Mouse (Mus musculus) adrenal gland, postnatal 14 days (tissue): ENCODE results near the gene Olfr556. TPM values are rescaled to one million over a fixed set of nuclear protein-coding genes. Genes with fewer than 3 reads are reported as not detected.
"Not testable (repeated sequence)": the region's sequence is repeated elsewhere in the genome, so short reads cannot be mapped to it uniquely, and the experiment has no call there.

Experiments used
- DNase-seq: peaks from one replicate; pipeline ENCODE4 v3.0.0; 2021; ENCODE audit warnings: mixed read lengths
- long read RNA-seq, 2 experiments: library from polyadenylated mRNA; stranded (forward); transcript quantifications; one replicate each; pipeline ENCODE4 v2.0.0; 2021
- total RNA-seq: library from RNA; stranded (reverse); gene quantifications from 2 replicates; pipeline ENCODE4 v1.2.3, GENCODE M21; 2021

Gene Olfr556
- not detected in 2 replicates for total RNA-seq
- long read RNA-seq, experiment 1 = 0 reads
- long read RNA-seq, experiment 2 = 0 reads

DNA sequence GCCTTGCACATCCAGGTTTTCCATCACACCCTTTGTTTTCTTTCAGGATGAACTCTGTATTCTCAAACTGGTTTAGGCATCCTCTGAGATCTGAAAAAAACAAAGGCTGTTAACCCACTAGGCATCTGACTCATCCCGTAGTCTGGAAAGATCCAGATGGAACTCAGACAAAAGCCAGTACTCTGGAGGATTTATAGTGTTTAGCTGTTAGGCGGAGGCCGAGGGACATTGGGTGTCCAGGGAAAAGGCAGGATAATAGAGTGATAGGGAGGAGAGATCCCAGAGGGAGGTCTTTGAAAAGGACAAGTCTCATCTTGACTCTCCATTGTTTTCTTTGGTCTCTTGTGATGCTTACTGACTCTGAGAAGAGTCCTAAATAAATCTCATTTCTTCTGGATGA lies at the start of gene Olfr556:
Gene Olfr556, plus strand, starts transcription at position 301 of the 400 bp plus-strand sequence.
- DNase-seq = no peak

DNA sequence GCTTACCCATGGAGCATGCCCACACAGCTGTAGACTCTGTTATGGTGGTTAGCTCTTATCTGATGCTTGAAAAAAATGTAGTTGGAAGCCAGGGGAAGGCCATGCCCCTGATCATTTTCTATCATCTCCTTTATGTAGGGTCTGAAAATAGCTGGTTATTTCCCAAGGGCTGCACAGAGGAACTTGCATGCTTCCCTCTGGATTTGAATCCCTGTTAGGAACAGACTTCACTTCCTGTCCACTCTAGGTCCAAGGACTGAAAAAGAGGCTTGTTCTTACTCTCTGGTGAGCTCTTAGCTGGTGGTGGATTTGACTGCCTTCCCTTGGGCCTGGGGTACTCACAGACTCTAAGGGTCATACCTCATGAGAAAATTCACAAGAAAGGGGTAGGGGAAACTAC lies 46.6 kb upstream of the Olfr556 start, which contains the start of gene Olfr553:
Gene Olfr553, minus strand, starts transcription at position 101 of the 400 bp plus-strand sequence.
- DNase-seq = no peak

DNA sequence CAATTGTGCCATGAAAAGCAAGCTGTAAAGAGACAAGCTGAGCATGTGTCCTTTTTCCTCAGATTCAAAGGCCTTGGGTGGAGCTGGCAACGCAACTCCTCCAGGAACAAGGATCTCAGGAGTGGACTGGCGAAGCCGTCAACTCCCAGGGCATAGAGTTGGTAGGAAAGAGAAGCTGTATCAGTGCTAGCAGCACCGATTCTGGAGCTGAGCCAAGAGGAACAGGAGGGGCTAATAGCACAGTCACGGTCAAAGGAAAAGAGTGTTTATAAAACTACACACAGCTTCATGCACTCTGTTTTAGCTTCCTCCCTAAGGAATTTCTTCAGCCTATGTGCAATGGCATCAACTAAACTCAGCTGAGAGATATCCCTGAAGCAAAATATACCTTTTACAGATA lies 45.1 kb upstream of the Olfr556 start:
- DNase-seq = no peak

DNA sequence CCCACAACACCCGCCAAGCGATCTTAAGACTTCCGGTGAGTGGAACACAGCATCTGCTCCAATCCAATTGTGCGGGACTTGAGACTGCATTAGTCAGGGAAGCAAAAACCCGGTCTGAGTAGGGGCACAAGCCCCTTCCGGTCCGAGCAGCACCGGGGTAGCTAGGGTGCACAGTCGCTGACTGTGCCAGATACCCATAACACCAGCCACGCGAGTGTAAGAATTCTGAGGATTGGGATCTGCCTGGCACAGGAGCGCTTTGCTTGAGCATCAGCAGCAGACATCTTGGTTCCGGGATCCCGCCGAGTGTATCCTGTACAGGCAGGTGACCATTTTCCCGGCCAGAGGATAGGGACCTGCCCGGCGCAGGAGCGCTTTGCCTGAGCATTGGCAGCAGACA lies 44.3 kb upstream of the Olfr556 start:
- not testable (repeated sequence) for DNase-seq

DNA sequence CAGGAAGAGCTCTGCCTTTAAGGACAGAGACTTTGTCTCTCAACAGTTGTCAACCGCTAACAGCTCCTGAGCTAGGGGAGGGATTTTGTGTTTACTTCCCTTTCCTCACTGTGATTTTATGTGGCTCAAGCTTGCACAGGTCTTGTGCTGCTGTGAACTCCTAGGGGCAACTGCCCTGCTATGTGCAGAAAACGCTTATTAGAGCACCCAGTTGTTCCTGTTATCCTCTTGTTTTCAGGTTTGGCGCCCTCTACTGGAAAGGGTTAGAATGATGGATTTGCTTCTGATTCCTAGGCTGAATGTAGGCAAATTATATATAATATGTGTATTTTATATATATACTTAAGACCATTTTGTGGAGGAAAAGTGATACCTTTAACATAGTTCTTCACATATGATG lies 28.0 kb upstream of the Olfr556 start:
- DNase-seq = peak; percentile 72

DNA sequence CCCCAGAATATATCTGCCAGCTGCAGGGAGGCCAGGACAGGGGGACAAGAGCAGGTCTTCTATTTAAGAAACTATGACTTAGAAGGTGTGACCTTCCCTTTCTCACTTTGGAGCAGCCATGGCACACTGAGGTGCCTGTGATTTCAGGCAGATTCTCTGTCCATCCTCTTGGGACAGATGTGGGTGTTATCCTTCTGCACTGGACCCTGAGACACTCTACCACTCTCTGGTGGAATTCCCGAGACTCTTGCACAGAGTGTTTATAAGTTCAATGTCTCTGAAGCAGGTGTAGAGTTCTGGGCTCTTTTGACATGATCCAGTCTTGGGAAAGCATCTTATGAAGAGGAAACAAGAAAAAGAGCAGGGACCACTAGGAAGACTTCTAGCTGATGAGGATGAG lies 26.6 kb upstream of the Olfr556 start, which contains the start of gene Olfr554:
Gene Olfr554, plus strand, starts transcription at position 301 of the 400 bp plus-strand sequence.
- DNase-seq = no peak

DNA sequence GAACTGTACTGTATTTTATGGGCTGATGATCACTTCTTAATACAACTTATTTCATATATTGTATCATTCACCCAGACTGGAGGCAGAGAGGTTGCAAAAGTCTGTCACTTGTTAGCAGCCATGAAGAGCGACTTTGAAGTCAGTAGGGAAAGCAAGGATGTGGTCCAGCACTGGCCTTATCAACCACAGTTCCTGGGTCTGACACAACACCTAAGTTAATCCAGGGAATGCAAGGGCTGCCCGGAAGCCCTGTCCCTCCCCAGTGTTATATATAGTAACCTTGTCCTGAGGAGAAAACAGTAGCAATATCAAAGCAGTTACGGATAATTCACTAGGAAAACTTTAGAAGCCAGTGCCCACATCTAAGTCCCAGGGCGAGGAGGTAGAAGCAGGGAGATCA lies 19.8 kb upstream of the Olfr556 start:
- not testable (repeated sequence) for DNase-seq

DNA sequence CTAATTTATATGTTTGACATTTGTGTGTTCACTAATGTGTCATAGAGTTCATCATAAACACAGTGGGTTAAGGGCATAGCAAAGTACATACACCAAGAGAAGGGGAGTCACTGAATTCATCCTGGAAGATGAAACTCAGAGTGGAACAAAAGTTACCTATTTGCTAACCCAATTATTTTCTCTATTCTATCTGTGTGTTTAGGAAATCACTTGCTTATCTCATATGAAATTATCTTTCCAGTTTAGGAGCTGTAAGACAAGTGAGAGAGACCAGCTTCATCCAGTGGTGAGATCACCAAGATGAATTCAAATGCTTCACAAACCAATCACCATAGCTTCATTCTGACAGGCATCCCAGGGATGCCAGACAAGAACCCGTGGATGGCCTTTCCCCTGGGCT lies 6.2 kb upstream of the Olfr556 start, which contains the start of gene Olfr555:
Gene Olfr555, plus strand, starts transcription at position 301 of the 400 bp plus-strand sequence.
- DNase-seq = no peak

DNA sequence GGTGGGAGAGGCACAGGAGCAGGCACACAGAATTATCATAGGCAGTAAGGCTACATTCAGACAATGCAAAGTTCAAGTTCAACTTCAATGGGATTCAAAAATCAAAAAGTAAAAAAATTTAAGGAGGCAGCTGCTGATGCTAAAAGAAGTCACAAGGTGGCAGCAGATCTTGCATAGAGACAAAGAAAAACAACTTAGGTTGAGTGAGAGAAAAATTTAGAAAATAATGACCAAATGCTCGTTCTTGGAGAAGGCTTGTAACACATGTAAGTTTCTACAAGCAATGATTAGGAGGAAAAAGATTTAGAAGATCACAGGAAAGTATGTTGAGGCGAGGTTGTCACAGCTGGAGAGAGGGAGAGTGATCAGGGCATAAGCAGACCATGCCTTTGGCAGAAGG lies 679 bp downstream of the Olfr556 start:
- DNase-seq = peak; percentile 10

DNA sequence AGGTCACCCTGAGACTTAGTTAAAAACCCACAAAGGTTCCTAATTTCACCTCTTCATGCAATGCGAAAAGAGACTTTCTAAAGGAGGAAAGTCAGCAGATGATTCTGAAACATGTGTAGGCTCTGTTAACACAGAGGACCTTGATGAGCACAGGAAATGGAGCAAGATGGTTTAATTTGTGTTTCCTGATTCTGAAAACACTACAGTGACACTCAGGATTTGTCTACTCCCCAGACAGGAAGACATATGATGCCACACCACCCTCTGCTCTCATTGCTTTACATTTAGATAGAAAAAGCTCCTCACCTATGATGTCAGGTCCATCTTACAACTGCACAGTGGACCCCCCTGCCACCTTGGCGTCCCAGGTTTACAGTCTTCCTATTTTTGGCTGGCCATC lies 11.5 kb downstream of the Olfr556 start:
- no peak for DNase-seq

DNA sequence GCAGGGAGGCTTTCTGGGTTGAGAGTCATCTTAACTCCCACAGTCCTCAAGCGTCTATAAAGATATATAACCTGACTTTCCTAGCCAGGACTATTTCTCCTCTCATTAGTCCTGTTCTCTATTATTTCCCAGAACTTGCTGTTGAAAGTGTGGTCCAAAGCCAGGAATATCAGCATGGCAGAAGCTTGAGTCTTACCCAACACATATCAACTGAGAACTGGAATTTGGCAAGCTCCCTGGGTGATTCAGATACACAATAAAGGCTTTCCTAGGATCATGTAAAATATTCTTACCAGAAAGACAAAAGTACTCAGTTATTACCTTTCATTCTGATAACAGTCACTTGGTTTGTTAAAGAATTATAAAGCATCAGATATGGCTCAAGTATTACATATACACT lies 17.2 kb downstream of the Olfr556 start:
- no peak for DNase-seq

DNA sequence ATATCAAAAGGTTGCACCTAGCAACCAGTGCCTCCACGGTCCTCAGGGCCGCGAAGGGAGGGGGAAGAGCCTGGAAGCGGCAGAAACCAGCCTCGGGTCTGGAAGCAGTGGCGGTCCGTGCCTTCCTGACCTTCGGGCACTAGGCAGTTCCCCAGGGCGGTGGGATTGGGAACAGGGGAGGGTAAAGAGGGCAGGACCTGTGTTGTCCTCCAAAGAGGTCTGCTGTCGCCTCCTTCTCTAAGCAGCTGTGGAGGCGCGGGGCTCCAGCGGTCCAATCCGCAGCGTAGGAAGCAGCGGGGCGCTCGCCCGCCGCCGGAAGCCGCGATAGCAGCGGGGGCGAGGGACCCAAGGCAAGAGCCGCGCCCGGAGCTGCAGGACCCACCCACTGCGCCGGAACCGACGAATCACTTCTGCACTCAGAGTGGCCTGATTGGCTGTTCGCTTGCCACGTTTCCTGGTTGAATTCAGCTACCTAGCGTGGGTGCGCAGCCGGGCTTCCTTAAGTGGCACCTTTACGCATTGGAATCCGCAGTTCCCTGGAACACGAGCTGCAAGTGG lies 22.3 kb downstream of the Olfr556 start, which contains the start of gene Trim68:
Gene Trim68, minus strand, starts transcription at position 384 of the 558 bp plus-strand sequence.
- DNase-seq = peak; percentile 94

DNA sequence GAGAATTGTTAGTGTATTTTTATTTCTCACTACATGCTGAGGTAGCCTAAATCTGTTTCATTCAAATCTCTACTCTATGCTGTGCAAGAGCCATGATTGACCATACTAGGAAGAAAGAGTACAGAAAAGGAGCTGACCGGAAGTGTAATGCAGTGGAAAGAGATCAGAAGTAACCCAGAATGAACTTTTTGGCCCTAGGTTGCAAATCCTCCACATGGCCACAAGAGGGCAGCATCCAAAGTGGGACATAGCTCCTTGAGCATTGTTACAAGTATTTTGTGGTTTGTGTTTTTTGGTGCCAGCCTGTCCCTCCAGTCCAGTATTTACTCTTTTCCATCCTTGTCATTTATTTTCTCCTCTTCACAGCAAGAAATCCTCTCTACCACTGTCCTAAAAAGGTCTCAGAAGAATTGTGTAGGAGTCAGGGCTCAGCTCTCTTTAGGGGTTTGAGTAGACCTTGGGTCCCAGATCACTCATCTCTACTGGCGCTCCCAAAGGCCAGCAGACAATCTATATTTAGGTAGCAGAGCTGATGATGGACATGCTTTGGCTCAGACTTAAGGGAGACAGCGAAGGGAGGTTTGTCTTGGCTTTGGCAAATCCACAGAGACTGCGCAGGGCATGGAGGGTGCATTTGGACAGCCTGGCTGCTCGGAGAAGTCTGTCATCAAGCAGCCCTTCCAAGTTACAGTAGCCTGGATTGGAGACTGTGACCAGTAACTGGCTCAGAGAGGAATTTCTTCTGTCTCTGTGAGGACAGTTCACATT lies 30.8 kb downstream of the Olfr556 start, which contains the start of gene Olfr557:
Gene Olfr557, plus strand, starts transcription at position 553 of the 768 bp plus-strand sequence.
- peak; percentile 68 for DNase-seq

DNA sequence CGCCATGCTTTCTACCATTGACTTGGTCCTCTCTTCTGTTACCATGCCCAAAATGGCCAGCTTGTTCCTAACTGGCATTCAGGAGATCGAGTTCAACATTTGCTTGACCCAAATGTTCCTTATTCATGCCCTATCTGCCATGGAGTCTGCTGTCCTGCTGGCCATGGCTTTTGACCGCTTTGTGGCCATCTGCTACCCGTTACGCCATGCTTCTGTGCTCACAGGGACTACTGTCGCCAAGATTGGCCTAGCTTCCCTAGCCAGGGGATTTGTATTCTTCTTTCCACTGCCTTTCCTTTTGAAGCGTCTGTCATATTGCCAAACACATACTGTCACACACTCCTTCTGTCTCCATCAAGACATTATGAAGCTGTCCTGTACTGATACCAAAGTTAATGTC lies 33.8 kb downstream of the Olfr556 start:
- no peak for DNase-seq

DNA sequence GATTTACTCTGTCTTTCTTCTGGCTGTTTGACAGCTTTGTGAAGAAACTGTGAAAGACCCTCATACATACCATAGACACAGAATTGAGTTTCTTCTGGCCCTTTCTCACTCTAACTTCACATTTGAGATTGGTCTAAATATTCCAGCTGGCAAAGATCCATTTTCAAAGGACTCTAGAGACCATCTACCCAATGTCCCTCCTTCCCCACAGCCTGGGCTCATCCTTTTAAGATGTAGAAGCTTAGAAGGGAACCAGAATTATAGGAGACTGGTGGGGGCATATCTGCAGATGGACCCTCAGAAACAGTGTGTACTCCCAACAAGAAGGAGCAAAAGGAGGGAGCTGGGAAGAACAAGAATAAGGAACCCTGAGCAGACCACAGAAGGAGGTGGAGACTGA lies 37.2 kb downstream of the Olfr556 start, which contains the start of gene Olfr558:
Gene Olfr558, plus strand, starts transcription at position 301 of the 400 bp plus-strand sequence.
- no peak for DNase-seq

DNA sequence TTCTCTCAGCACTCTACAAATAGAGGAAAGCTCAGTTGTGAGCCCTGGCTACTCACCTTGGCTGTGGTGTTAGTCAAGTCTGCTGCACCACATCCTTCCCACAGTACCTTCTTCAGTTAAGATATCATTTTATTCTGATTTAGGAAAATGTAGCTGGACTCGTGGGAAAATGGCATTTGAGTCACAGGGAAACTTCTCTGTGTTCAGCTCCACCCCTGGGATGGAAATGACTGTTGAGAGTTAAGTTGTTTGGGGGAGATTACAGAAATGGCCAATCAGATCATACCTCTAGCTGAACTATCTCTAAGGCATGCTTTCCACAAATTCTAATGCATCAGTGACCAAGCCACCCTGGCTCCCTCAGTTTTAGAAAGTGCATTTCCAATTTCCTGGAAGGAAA lies 54.3 kb downstream of the Olfr556 start, which contains the start of gene Olfr33:
Gene Olfr33, minus strand, starts transcription at position 101 of the 400 bp plus-strand sequence.
- DNase-seq = no peak

Other genes with a start within 250 kb of the Olfr556 start
- 41.7 and 42.2 TPM in 2 replicates for gene Rrm1, start 223.2 kb upstream of the Olfr556 start, total RNA-seq
- not detected in 2 replicates for gene Olfr543, start 183.2 kb upstream of the Olfr556 start, total RNA-seq
- gene Olfr544, start 176.6 kb upstream of the Olfr556 start, total RNA-seq = not detected in 2 replicates
- gene Olfr545, start 165.3 kb upstream of the Olfr556 start, total RNA-seq = not detected in 2 replicates
- gene Olfr547, start 130.2 kb upstream of the Olfr556 start, total RNA-seq = not detected in 2 replicates
- gene Olfr548-ps1, start 124.0 kb upstream of the Olfr556 start, total RNA-seq = not detected in 2 replicates
- gene Olfr549, start 115.0 kb upstream of the Olfr556 start, total RNA-seq = not detected in 2 replicates
- 12.3 and 12.5 TPM in 2 replicates for gene Trim21, start 99.4 kb upstream of the Olfr556 start, total RNA-seq
- gene Olfr550, start 93.5 kb upstream of the Olfr556 start, total RNA-seq = not detected in 2 replicates
- gene Olfr551, start 73.0 kb upstream of the Olfr556 start, total RNA-seq = not detected in 2 replicates
- gene Olfr552, start 67.1 kb upstream of the Olfr556 start, total RNA-seq = 0.11 TPM in 1 of 2 replicates, not detected in the other
- not detected in 2 replicates for gene Olfr553, start 46.7 kb upstream of the Olfr556 start, total RNA-seq
- not detected in 2 replicates for gene Olfr554, start 26.5 kb upstream of the Olfr556 start, total RNA-seq
- gene Olfr555, start 6.1 kb upstream of the Olfr556 start, total RNA-seq = not detected in 2 replicates
- 9.4 and 10.3 TPM in 2 replicates for gene Trim68, start 22.4 kb downstream of the Olfr556 start, total RNA-seq
- not detected in 2 replicates for gene Olfr557, start 31.0 kb downstream of the Olfr556 start, total RNA-seq
- gene Olfr558, start 37.3 kb downstream of the Olfr556 start, total RNA-seq = 1.1 and 1.4 TPM in 2 replicates
- gene Olfr33, start 54.2 kb downstream of the Olfr556 start, total RNA-seq = not detected in 2 replicates
- not detected in 2 replicates for gene Olfr559, start 62.6 kb downstream of the Olfr556 start, total RNA-seq
- not detected in 2 replicates for gene Olfr560, start 94.5 kb downstream of the Olfr556 start, total RNA-seq
- gene Olfr78, start 94.6 kb downstream of the Olfr556 start, total RNA-seq = 0.82 and 1.8 TPM in 2 replicates
- gene Olfr561, start 106.3 kb downstream of the Olfr556 start, total RNA-seq = not detected in 2 replicates
- gene Olfr564, start 138.6 kb downstream of the Olfr556 start, total RNA-seq = not detected in 2 replicates
- not detected in 2 replicates for gene Olfr566, start 193.9 kb downstream of the Olfr556 start, total RNA-seq
- not detected in 2 replicates for gene Olfr568, start 212.2 kb downstream of the Olfr556 start, total RNA-seq
- gene Olfr569, start 226.0 kb downstream of the Olfr556 start, total RNA-seq = not detected in 2 replicates
- gene Olfr570, start 229.7 kb downstream of the Olfr556 start, total RNA-seq = not detected in 2 replicates